Mouse (Mus musculus): Measurements from ENCODE around the gene Trim13.

Trim13 gene

DNA sequence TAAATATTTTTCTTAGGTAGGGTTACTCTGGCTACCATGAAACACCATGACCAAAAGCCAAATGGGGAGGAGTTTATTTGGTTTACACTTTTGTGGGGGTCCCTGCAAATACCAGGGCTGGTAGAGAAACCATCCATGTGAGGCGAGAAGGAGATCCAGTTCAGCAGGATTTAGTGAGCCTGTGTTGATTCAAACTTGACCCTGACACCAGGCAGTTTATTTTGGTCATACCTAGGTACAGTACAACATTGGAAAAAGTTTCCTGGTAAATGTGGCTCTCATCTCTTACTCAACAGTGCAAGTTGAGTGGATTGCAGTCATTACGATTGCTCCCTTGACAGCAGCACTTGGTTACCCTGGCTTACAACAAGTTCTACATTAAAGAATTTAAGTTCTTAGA, 15.3 kb downstream of the Trim13 start:
- no peak for DNase-seq (ENCODE audit: low spot score)

DNA sequence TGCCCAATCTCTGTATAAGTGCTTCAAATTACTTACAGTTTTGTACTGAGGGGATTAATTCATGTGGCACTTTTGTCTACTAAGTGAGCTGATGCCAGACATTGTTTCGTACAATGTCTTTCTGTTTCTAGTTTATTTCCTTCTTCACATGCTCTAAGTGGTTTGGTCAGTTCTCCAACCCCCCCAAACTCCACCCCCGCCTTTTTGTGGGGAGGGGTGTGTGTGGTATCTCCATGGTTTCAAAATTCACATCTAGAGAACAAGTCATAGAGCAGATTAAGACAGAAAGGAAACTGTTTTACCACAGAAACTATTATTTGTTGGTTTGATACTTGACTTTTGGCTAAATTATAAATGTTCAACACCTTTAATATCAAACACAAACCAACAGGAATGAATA, 22.3 kb downstream of the Trim13 start:
- no peak for DNase-seq (ENCODE audit: low spot score)

DNA sequence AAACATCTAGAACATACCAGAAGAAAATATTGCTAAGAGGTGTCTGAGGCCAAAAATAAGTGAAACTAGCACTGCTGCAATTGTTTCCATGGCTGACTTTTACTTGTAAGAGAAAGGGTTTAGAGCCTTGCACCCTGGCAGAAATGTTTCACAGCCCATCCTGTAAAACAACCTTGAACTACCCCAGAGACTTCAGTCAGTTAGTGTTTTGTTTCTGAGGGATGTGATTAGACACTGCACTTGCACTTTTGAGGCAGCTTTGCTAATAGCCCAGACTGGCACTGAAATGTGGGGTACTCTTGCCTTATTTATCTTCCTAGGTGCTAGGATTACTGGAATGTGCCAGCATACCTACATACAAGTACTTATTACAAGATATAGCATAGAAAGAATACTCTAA, 37.9 kb downstream of the Trim13 start:
- no peak for DNase-seq (ENCODE audit: low spot score)

DNA sequence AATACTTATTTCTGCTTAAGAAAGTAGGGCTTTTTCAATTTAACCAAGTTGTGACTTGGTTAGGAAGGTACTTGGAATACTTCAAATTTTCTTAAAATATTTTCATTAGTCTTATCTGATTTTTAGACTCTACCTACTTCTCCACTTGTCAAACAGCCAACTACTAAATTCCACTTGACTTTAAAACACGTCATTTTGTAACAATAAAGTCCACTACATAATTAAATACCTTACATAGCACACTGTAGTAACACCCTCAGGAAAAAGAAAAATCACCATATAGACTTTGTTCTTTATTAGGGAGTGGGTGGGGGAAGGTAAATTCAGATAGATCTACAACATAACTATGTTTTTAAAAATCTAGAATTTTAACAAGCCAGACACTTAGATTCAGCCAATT, 44.6 kb downstream of the Trim13 start:
- no peak for DNase-seq (ENCODE audit: low spot score)

DNA sequence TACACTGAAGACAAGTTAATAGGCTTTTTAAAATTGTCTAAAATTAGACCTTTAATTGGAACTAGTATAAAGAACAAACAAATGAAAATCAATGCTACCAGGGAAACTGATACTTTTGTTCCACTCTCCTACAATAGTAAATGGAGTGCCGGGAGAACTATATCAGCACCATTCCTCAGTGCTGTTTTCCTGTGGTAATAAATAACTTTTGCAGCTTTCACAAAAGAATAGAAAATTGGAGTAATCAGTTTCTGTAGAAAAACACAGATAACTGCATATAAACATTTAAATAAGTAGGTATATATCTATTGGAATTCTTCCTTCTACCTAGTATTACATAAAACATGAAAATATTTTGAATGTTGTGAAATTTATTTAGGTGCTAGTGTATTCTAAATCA, 47.5 kb downstream of the Trim13 start:
- DNase-seq (ENCODE audit: low spot score): no peak

DNA sequence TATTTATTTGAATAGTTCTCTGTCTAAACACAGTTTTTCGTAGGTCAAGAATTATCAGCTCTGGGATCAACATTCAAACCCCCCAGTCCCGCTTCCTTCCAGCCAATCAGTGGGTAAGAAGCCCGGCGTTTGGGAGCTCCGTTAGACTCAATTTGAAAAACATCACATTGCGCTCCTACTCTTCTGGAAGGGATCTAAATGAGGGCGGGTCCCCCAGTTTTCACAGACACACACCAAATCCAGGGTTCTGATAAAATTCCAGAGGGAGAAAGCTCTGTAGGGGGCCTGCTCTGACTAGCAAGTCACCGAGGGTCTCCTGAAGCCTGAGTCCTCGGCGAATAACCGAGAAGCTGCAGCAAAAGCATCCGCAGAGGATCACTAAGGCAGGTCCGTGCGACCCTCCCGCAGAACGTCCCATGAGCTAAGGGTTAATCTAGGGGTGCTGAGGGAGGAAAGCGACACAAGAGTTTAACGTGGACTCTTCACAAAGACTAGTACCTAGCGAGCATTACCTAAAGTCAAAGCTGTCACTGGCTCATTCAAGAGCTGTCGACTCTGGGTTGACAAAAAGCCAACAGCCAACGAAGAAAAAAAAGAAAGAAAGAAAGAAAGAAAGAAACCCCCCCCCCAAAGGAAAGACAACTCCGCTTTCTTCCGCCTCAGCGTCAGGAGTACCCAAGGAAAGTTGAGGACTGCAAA, 49.3 kb downstream of the Trim13 start:
- DNase-seq (ENCODE audit: low spot score): peak; percentile 57

DNA sequence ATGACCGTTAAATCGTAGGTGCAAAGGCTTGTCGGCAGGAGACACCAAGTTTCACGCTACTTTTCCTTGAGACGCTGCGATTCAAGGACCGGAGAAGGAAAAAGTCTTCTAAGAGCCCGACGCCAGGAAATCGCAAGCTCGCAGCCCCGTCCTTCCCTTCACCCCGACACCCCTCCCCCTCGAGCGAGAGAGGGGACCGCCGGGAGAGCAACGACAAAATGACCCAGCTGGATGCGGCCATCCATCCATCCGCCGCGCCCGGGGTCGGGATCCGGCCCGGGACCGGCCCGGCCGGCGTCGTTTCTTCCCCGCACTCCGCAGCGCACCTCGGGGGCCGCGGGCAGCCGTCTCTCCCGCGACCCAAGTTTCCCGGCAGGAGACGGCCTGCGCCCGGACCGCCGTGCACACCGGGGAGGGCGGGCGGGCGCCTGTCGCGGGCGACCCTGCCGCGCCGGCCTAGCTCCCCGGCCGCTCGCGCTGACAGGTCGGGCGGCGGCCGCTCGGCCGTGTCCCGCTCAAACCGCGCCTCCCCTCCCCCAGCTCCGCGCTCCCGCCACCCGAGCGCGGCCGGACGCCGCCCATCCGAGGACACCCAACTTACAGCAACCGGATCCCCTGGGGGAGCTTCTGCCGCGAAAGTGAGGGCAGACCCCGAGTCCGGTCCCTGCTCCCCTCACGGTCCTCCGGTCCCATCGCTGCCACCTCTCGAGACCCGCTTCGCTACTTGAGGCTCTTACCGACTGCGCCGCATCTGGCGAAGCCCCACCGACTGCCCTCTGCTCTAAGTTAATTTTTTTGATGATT, 50.0 kb downstream of the Trim13 start:
- DNase-seq (ENCODE audit: low spot score): peak; percentile 55

DNA sequence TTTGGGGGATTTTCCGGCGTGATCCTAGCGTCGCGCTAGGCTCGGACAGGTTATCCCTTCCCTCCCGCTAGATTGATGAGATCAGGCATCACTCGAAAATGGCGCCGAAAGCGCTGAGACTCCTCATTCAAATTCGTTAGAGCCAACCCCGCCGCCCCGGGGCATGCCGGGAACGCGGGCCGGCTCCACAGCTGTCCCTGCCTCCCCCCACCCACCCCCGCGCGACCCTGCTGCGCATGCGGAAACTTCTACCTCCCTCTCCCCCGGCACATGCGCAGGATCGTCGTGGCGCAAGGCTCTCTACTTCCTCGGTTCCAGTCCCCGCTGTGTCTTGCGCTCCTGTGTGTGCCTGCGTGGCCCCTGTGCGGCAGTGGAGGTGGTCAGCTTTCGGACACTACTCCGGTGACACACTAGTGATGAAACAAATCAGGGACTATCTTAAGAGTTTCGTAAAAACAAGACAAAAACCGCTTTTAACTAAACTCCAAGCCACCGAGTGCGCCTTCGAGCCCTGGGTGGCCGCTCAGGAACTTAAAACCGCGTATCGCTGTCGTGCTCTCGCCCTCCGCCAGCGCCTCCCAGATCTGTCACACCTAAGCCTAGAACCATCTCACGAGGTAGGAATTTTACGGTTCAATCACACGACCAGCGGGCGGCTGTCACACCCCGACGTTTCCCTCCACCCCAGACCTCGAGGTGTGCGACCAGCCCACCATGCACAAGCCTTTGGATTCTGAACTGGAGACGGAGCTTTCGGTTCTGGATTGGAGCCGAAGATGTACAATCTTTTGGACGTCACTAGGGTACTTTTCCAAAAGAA, 50.8 kb downstream of the Trim13 start:
- DNase-seq (ENCODE audit: low spot score): peak; percentile 97

DNA sequence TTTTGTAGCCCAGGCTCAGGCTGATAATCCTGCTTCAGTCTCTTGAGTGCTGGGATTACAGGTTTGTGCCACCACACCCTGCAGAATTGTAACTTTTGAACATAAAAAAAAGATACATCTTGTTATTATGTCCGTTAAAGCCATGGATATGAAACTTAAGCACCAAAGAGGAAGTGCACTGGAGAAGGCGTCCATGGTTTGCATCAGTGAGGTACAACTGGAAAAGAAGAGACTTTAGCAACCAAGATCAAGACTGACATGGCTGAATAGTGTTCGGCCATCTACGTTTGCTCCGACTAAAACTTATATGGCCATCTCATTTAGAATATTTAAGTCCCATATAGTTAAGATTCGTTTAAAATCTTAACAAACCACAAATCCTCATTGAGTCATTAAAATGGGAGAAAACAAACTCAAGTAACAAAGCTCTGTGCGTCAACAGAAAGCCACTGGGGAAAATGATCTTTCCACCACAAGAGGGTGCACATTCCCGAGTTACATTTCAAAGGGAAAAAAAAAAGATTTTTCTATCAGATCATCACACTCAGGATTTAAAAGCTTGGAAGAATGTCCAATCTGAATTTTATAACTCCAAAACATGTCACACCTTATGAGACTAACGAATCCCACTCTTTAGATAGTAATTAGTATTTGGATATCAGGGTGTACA, 52.4 kb downstream of the Trim13 start:
- peak; percentile 57 for DNase-seq (ENCODE audit: low spot score)

All from embryo, embryonic 10 days (tissue).